In the genomic region with DNA sequence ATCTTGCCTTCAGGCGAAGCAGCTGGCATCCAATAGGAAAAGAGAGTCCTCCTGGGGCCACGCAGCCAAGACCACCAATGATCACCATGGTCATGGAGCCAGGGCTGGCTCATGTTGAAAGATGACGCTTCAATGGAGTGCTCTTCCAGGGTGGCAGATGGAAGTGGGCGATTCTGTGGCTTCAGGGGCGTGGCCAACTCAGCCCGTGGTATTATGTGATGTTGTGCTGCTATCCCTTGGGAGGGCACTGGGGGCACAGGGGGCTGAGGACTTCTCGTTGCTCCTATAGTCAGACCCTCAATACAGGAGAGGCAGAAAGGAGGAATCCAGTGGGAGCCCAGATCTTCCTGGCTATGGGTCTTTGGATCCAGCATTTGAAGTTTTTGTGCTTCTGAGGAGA, we compare ENCODE assay signal across 10 mouse cellular contexts. TPM values are rescaled to one million over a fixed set of nuclear protein-coding genes. Genes with fewer than 3 reads are reported as not detected.
A peak's percentile ranks its signal among the peaks of the same experiment; 100 is the strongest.
DNase-seq lines count a peak whose midpoint lies in the region; ATAC-seq and TF ChIP-seq lines count a peak whose summit lies in the region.
"Had no signal": no experiment of that assay in that cellular context is flagged by ENCODE, and none has a peak within 500 bp of the region (broad histone marks: within the 10 kb centered on the region; RNA-seq: fewer than 3 reads in every experiment).

No protein-coding gene starts in this region.

- no peaks in the 10 kb centered on the region for H3K36me3 ChIP-seq in hindbrain, embryonic 10.5 days
- H3K36me3 ChIP-seq in hindbrain, embryonic 14.5 days (replicated peaks; ENCODE audit: control insufficient read depth, insufficient read depth) = no peaks in the 10 kb centered on the region
- H3K36me3 ChIP-seq in E14TG2a.4 (ENCODE audit: insufficient read depth, low read length) = no peaks in the 10 kb centered on the region
- H3K36me3 ChIP-seq in myocyte (ENCODE audit: control insufficient read depth, insufficient read depth) = no peaks in the 10 kb centered on the region
- no peaks in the 10 kb centered on the region for H3K36me3 ChIP-seq in neural tube, embryonic 15.5 days
- H3K36me3 ChIP-seq: neural tube, embryonic 13.5 days had no signal

- H3K79me2 ChIP-seq in myocyte (ENCODE audit: control insufficient read depth, insufficient read depth) = no peaks in the 10 kb centered on the region

- peak; percentile 17 for DNase-seq in hindbrain, embryonic 10.5 days (ENCODE audit: low spot score)
- DNase-seq in hindbrain, embryonic 14.5 days (ENCODE audit: low spot score) = no peak
- no peak for DNase-seq in adrenal gland, postnatal 10 days
- DNase-seq in left cerebral cortex, postnatal 14 days (ENCODE audit: low spot score in 2 of 2) = no peak

- no peak overlapping the region for H3K9ac ChIP-seq in hindbrain, embryonic 14.5 days
- no peak overlapping the region for H3K9ac ChIP-seq in neural tube, embryonic 15.5 days (replicated peaks)

- no peak overlapping the region for H3ac ChIP-seq in myocyte (ENCODE audit: control insufficient read depth, insufficient read length)

- TF ChIP-seq POLR2A in myocyte (IDR thresholded peaks at IDR 0.05; ENCODE audit: insufficient read length, low read depth) = no peak

- H3K4me3 ChIP-seq in hindbrain, embryonic 10.5 days = no peak overlapping the region
- H3K4me3 ChIP-seq in hindbrain, embryonic 14.5 days (replicated peaks; ENCODE audit: low read length) = no peak overlapping the region
- H3K4me3 ChIP-seq in E14TG2a.4 (replicated peaks; ENCODE audit: low read length) = peak overlapping the region; percentile 64; the same call in 1 of the 2 replicates
- no peak overlapping the region for H3K4me3 ChIP-seq in myocyte
- H3K4me3 ChIP-seq in neural tube, embryonic 15.5 days (replicated peaks) = no peak overlapping the region

- 65% methylated on average over 7 of the region's 7 CpGs for WGBS in hindbrain, embryonic 10.5 days
- 60% methylated on average over 7 of the region's 7 CpGs for WGBS in hindbrain, embryonic 14.5 days
- WGBS in neural tube, embryonic 15.5 days = 58% methylated on average over 7 of the region's 7 CpGs

- peak overlapping the region; percentile 81 for H3K27ac ChIP-seq in hindbrain, embryonic 10.5 days
- H3K27ac ChIP-seq in hindbrain, embryonic 14.5 days = no peak overlapping the region
- no peak overlapping the region for H3K27ac ChIP-seq in neural tube, embryonic 15.5 days (replicated peaks)
- H3K27ac ChIP-seq: neural tube, embryonic 13.5 days had no signal

- peaks cover 18% of the 10 kb centered on the region for H3K4me1 ChIP-seq in hindbrain, embryonic 10.5 days (replicated peaks)
- H3K4me1 ChIP-seq in hindbrain, embryonic 14.5 days (replicated peaks; ENCODE audit: control insufficient read depth, insufficient read depth, low read length) = no peaks in the 10 kb centered on the region
- peaks cover 27% of the 10 kb centered on the region for H3K4me1 ChIP-seq in E14TG2a.4 (replicated peaks; ENCODE audit: low read depth, low read length)
- H3K4me1 ChIP-seq in neural tube, embryonic 15.5 days = peaks cover 13% of the 10 kb centered on the region; the same call in 1 of the 2 replicates

- no peak for TF ChIP-seq CTCF in E14TG2a.4 (conservative IDR thresholded peaks at IDR 0.05; ENCODE audit: low read length)

- ATAC-seq in hindbrain, embryonic 14.5 days (ENCODE audit: low FRiP score) = no peak
- ATAC-seq in granulocyte monocyte progenitor cell, adult 5-6 weeks (replicated peaks; ENCODE audit: poor library complexity, severe bottlenecking) = peak; percentile 78
- no peak for ATAC-seq in neural tube, embryonic 15.5 days (ENCODE audit: low FRiP score)
- ATAC-seq: Patski had no signal

- no peaks in the 10 kb centered on the region for H3K9me3 ChIP-seq in hindbrain, embryonic 10.5 days
- no peaks in the 10 kb centered on the region for H3K9me3 ChIP-seq in hindbrain, embryonic 14.5 days (ENCODE audit: control insufficient read depth, low read length)
- H3K9me3 ChIP-seq in E14TG2a.4 (ENCODE audit: low read length) = no peaks in the 10 kb centered on the region
- H3K9me3 ChIP-seq in neural tube, embryonic 15.5 days (replicated peaks) = no peaks in the 10 kb centered on the region
- H3K9me3 ChIP-seq: neural tube, embryonic 13.5 days had no signal

- intact Hi-C loops in left cerebral cortex, postnatal 14 days (cut with DNase I) = no loop called here

- no peak overlapping the region for H3K4me2 ChIP-seq in hindbrain, embryonic 14.5 days (replicated peaks)
- peak overlapping the region; percentile 72 for H3K4me2 ChIP-seq in myocyte (ENCODE audit: low read depth)
- no peak overlapping the region for H3K4me2 ChIP-seq in neural tube, embryonic 15.5 days

- H3K27me3 ChIP-seq in hindbrain, embryonic 10.5 days (ENCODE audit: insufficient read depth, poor library complexity, severe bottlenecking) = peaks cover 36% of the 10 kb centered on the region
- H3K27me3 ChIP-seq in hindbrain, embryonic 14.5 days (ENCODE audit: control insufficient read depth, insufficient read depth, low read length) = 0 out of 2 replicates have a peak, but pooled peaks cover 16% of the 10 kb centered on the region
- peaks cover 80% of the 10 kb centered on the region for H3K27me3 ChIP-seq in E14TG2a.4 (ENCODE audit: insufficient read depth, low read length)
- peaks cover 16% of the 10 kb centered on the region for H3K27me3 ChIP-seq in myocyte (ENCODE audit: control insufficient read depth, insufficient read depth, insufficient read length)
- H3K27me3 ChIP-seq in neural tube, embryonic 15.5 days (replicated peaks) = peaks cover 19% of the 10 kb centered on the region
- H3K27me3 ChIP-seq: Patski had no signal

TF ChIP-seq in myocyte, 11 proteins besides CTCF, POLR2A, EP300 and RAD21:
- TF ChIP-seq TCF3 (IDR thresholded peaks at IDR 0.05; ENCODE audit: insufficient read length, low read depth) (no peak), MYOD1 (IDR thresholded peaks at IDR 0.05; ENCODE audit: control insufficient read depth in 1 of 3, insufficient read length in 2 of 3, low read depth in 2 of 3) (peak in 1 of 3 experiments; percentile 1)

RNA-seq across cellular contexts. Expression of gene Batf, which starts 18.1 kb away (rescaled TPM):
- polyA plus RNA-seq in hindbrain, embryonic 10.5 days (2016; fragmentation: Nextera tagmentation; extraction: Ambion mirVana) = 2.2 and 2.5 TPM in 2 replicates
- polyA plus RNA-seq in hindbrain, embryonic 14.5 days (2014; fragmentation: Nextera tagmentation; extraction: Ambion mirVana) = 0.81 and 1.1 TPM in 2 replicates
- 18.5 and 22.2 TPM in 2 replicates for total RNA-seq in granulocyte monocyte progenitor cell, adult 5-6 weeks (2014; fragmentation: Nextera tagmentation)
- 30.5 and 31.1 TPM in 2 replicates for total RNA-seq in granulocyte monocyte progenitor cell, adult 5-6 weeks (2017)
- not detected for polyA plus RNA-seq in myocyte (2012; fragmentation: generic; extraction: Trizol)
- polyA plus RNA-seq in neural tube, embryonic 15.5 days (2015; fragmentation: Nextera tagmentation; extraction: Ambion mirVana) = 0.44 and 2.9 TPM in 2 replicates
- 1 to 10 TPM; 1.2 to 1.6 TPM for total RNA-seq in adrenal gland, postnatal 10 days (2021)
- under 1 TPM in 1 of 2 experiments, not detected in 1; 0.88 TPM for total RNA-seq in left cerebral cortex, postnatal 14 days (2021)
- polyA plus RNA-seq: Patski had no signal

RNA-seq across cellular contexts. Expression of gene Flvcr2, which starts 41.8 kb away (rescaled TPM):
- polyA plus RNA-seq in hindbrain, embryonic 10.5 days (2016; fragmentation: Nextera tagmentation; extraction: Ambion mirVana) = 0.90 and 1.0 TPM in 2 replicates
- 5.2 and 6.7 TPM in 2 replicates for polyA plus RNA-seq in hindbrain, embryonic 14.5 days (2014; fragmentation: Nextera tagmentation; extraction: Ambion mirVana)
- not detected in 2 replicates for total RNA-seq in granulocyte monocyte progenitor cell, adult 5-6 weeks (2014; fragmentation: Nextera tagmentation)
- not detected in 2 replicates for total RNA-seq in granulocyte monocyte progenitor cell, adult 5-6 weeks (2017)
- polyA plus RNA-seq in myocyte (2012; fragmentation: generic; extraction: Trizol) = 0.74 TPM
- polyA plus RNA-seq in neural tube, embryonic 15.5 days (2015; fragmentation: Nextera tagmentation; extraction: Ambion mirVana) = 5.4 and 5.6 TPM in 2 replicates
- total RNA-seq in adrenal gland, postnatal 10 days (2021) = 1 to 10 TPM; 5.2 to 7.1 TPM
- 1 to 10 TPM; 3.5 to 3.7 TPM for total RNA-seq in left cerebral cortex, postnatal 14 days (2021)
